Mouse (Mus musculus) megakaryocyte, embryonic 14.5 days (primary cell): ENCODE measurements around the gene Sgca. TPM values are rescaled to one million over a fixed set of nuclear protein-coding genes. Genes with fewer than 3 reads are reported as not detected.

Experiments
- H3K27me3 ChIP-seq: replicated peaks from 2 replicates; pipeline ENCODE3; 2012; ENCODE audit warnings: inconsistent platforms
- H3K36me3 ChIP-seq: replicated peaks from 2 replicates; pipeline ENCODE3; 2012; ENCODE audit warnings: low read length, inconsistent platforms, mixed read lengths
- H3K4me1 ChIP-seq: 2 replicates; pipeline ENCODE4 v1.6.1; 2012; ENCODE audit warnings: inconsistent platforms
- H3K4me3 ChIP-seq: replicated peaks from 2 replicates; pipeline ENCODE3; 2012; ENCODE audit warnings: moderate library complexity, mild to moderate bottlenecking, inconsistent platforms
- H3K9me3 ChIP-seq: 2 replicates; pipeline ENCODE4 v1.6.1; 2012; ENCODE audit warnings: inconsistent platforms
- FLI1 ChIP-seq: IDR thresholded peaks from 2 replicates; pipeline ENCODE4 v1.6.1; 2012; ENCODE audit warnings: low read length, inconsistent platforms, mixed read lengths
- GATA1 ChIP-seq: IDR thresholded peaks from 3 replicates; pipeline ENCODE4 v1.6.1; 2012; ENCODE audit warnings: mixed read lengths, low read length, inconsistent platforms, borderline replicate concordance
- polyA plus RNA-seq: library from polyadenylated mRNA; stranded (reverse); fragments of >175 nt; gene quantifications from 2 replicates; pipeline ENCODE4 v1.2.3, GENCODE M21; 2012; ENCODE audit warnings: low replicate concordance; ENCODE audit not compliant: insufficient read depth

Gene Sgca
- polyA plus RNA-seq, 1 experiment = 0.51 TPM

DNA sequence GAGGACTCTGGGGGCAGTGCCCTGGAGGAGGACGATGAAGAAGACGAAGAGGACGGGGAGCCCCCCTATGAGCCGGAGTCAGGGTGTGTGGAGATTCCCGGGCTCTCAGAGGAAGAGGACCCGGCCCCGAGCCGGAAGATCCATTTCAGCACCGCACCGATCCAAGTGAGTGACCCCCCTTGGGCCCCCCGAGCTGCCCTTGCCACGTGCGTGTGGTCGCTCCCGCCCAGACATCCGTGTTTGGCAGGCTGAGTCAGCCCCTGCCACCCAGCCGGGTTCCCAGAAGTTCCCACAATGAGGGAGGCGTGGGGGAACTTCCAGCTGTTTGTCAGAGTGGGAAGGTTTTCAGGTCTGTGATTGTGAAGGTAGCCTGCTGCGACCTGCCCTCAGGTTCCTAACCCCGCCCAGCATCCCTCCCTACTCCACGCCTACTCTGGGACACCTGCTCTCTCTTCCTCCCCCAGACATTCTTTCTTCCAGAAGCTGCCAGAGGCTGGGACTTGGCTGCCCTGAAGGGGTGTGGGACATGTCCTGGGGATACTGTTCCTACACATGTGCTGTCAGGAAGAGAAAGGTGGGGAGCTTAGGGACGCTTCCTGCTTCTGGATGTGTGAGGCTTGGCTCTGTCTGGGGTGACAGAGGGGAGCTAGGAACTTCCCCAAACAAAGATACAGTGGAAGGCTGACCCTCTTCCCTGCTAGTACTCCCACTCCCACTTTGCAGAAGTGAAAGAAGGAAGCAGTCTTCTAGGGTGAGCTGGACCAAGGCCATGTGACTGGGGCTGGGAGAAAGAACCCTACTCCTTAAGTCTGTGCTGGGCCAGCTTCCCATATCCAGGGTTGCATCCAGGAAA lies 16.9 kb upstream of the Sgca start:
- peaks cover 68% of the 10 kb centered on the region for H3K4me1 ChIP-seq
- peaks cover 58% of the 10 kb centered on the region for H3K36me3 ChIP-seq

DNA sequence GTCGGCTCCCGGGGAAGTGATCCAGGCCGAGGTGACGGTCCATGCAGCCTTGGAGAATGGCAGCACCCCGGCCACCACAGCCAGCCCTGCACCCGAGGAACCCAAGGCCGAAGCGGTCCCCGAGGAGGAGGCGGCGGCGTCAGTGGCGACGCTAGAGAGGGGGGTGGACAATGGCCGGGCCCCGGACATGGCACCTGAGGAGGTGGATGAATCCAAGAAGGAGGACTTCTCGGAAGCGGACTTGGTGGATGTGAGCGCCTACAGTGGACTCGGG lies 16.3 kb upstream of the Sgca start:
- Histone ChIP-seq H3K4me3 (peak overlapping the region; percentile 99), H3K4me1 (peaks cover 68% of the 10 kb centered on the region), H3K9me3 (no peaks in the 10 kb centered on the region), H3K27me3 (no peaks in the 10 kb centered on the region), H3K36me3 (peaks cover 52% of the 10 kb centered on the region)
- TF ChIP-seq GATA1 (no peak), FLI1 (no peak)

More for the DNA sequence above, 16.9 kb upstream of the Sgca start:
- TF ChIP-seq FLI1 = no peak
- TF ChIP-seq GATA1 = no peak
- peak overlapping the region; percentile 99 for H3K4me3 ChIP-seq
- H3K9me3 ChIP-seq = no peaks in the 10 kb centered on the region
- no peaks in the 10 kb centered on the region for H3K27me3 ChIP-seq

DNA sequence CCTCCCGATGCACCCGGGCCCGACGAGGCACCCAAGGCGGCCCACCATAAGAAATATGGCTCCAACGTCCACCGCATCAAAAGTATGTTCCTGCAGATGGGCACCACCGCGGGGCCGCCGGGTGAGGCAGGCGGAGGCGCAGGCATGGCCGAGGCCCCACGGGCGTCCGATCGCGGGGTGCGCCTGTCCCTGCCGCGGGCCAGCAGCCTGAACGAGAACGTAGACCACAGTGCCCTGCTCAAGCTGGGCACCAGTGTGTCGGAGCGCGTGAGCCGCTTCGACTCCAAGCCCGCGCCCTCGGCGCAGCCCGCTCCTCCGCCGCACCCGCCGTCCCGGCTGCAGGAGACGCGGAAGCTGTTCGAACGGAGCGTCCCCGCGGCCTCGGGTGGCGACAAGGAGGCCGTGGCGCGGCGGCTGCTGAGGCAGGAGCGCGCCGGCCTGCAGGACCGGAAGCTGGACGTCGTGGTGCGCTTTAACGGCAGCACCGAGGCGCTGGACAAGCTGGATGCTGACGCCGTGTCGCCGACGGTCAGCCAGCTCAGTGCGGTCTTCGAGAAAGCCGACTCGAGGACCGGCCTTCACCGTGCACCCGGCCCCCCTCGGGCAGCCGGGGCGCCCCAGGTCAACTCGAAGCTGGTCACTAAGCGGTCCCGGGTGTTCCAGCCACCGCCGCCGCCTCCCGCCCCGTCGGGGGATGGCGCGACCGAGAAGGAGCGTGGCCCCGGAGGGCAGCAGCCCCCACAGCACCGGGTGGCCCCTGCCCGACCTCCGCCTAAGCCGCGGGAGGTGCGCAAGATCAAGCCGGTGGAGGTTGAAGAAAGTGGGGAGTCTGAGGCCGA lies 15.7 kb upstream of the Sgca start:
- H3K4me1 ChIP-seq = peaks cover 68% of the 10 kb centered on the region
- peak overlapping the region; percentile 99 for H3K4me3 ChIP-seq
- H3K36me3 ChIP-seq = peaks cover 47% of the 10 kb centered on the region
- TF ChIP-seq GATA1 (no peak), FLI1 (no peak)
- no peaks in the 10 kb centered on the region for H3K27me3 ChIP-seq
- H3K9me3 ChIP-seq = no peaks in the 10 kb centered on the region

DNA sequence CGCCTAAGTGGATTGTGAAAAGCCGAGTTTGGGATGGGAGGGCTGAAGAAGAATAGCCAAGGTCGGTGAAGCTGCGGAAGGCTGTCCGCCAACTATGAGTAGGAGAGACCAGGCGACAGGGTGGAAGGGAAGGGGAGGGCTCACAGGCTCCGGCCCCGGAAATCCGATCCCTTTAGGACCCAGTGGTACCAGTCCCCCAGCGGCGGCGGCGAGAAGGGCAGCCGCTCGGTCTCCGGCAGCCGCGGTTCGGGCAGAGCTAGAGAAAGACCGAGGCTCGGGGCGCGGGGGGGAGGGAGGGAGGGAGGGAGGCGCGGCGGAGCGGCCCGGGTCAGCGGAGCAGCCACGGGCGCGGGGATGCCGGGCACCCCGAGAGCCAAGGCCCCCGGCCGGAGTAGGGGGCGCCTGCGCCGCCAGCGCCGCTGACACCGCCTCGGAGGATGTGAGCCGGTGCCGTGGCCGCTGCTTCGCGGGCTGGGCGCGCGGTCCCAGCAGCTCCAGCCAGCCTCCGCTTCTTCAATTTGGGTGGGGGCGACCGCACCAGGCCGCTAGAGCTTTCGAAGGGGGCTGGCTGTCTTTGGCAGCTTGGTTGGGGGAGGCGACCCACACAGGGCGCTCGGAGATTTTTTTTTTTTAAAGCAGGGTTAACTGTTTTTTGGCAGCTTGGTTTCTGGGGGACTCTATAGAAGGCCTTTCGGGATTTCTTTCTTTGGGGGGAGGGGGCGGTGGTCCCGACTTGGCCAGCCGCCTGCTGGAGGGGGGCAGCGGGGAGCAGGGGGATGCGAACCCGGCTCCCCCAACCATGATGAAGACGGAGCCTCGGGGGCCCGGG lies 14.8 kb upstream of the Sgca start, which contains the start of gene Ppp1r9b:
Gene Ppp1r9b, plus strand, starts transcription at position 287 of the 829 bp plus-strand sequence.
- no peaks in the 10 kb centered on the region for H3K27me3 ChIP-seq
- no peak for TF ChIP-seq FLI1
- TF ChIP-seq GATA1 = no peak
- peaks cover 67% of the 10 kb centered on the region for H3K4me1 ChIP-seq
- no peaks in the 10 kb centered on the region for H3K9me3 ChIP-seq
- peaks cover 38% of the 10 kb centered on the region for H3K36me3 ChIP-seq
- H3K4me3 ChIP-seq = peak within 1 kb of the TSS; percentile 99

DNA sequence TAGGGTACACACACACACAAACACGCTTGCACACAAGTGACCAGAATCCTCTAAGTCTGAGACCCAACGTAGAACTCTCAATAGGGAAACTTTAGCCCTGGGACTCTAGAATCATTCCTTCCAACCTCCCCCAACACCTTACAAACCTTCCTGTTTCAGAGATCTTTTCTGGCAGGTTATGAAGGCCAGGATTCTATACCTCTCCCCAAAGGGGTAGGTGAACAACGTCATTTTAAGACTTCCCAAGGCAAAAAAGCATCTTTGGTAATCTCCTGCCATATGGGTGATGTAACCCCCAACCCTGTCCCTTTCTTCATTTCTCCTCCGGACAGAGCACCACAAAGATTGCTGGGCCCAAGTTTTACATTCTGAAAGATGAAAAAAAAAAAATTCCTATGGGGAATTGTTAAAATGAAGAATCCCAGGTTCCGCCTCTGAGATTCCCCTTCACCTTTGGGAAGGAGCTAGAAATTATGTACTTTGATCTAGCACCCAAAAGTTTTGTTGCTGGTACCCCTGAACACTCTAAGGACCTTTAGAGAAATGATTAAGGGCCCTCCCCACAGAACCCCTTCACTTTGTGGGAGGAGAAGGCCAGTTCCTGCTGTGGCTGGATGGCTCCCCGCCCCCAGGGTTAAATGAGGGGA lies 14.1 kb upstream of the Sgca start:
- TF ChIP-seq FLI1 = no peak
- no peak for TF ChIP-seq GATA1
- peak overlapping the region; percentile 99 for H3K4me3 ChIP-seq
- H3K9me3 ChIP-seq = no peaks in the 10 kb centered on the region
- H3K27me3 ChIP-seq = no peaks in the 10 kb centered on the region
- H3K36me3 ChIP-seq = peaks cover 30% of the 10 kb centered on the region
- peaks cover 62% of the 10 kb centered on the region for H3K4me1 ChIP-seq

DNA sequence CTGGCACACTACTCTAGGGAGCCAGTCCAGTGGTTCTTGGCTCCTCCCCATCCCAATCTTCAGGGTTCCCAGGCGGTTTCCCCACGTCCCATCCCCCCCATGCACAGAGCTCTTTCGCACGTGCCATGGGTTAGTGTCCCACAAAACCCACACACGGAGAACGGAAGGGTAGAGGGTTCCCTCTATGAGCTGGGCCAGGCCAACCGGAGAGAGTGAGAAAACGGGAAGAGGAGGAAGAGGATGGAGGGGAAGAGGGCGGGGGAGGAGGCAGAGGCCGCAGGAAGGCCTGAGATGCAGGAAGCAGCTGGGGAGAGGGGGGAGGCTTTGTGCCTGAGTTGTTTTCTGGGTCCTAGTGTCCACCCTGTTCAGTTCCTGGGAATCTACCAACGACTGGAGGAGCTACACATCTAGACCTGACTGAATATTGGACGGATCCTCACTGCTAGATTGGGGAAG lies 13.5 kb upstream of the Sgca start:
- TF ChIP-seq FLI1 (peak; percentile 83), GATA1 (no peak)
- Histone ChIP-seq H3K4me1 (peaks cover 62% of the 10 kb centered on the region), H3K36me3 (peaks cover 24% of the 10 kb centered on the region), H3K4me3 (peak overlapping the region; percentile 99), H3K27me3 (no peaks in the 10 kb centered on the region), H3K9me3 (no peaks in the 10 kb centered on the region)

DNA sequence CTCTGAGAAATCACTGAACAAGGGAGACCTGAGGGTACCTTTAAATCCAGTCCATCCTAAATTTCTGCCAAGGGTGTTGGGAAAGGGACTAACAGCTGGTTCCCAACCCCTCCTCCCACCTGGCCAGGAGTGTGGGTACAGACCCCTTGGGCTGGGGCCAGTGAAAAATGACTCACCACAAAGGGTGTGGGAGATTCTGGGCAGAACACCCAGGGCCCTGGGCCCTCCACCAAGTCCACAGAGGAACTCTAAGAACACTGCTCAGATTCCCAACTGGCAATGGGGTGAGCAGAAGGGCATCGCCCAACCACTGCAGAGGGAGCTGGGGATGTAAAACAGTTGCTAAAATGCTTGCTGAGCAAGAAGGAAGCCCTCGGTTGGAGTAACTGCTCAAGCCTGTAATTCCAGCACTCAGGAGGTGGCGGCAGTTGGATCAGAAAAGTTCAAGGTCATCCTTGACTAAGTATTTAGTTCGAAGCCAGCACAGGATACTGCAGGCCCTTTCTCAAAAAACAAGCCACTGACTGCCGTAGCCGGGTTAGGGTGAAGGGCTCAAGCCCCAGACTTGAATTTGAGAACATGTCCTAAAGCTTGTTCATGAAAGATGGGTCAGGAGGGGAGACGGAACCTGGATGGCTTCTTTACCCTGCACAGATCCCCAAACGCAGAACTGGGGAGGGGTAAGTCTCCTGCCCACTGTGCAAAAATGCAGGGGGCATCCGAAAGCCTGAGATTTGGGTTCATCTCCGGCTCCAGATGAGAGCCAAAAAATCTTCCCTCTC lies 12.8 kb upstream of the Sgca start:
- H3K36me3 ChIP-seq = peaks cover 18% of the 10 kb centered on the region
- no peaks in the 10 kb centered on the region for H3K9me3 ChIP-seq
- H3K4me1 ChIP-seq = peaks cover 60% of the 10 kb centered on the region
- peak overlapping the region; percentile 99 for H3K4me3 ChIP-seq
- no peaks in the 10 kb centered on the region for H3K27me3 ChIP-seq
- TF ChIP-seq FLI1 (no peak), GATA1 (no peak)

DNA sequence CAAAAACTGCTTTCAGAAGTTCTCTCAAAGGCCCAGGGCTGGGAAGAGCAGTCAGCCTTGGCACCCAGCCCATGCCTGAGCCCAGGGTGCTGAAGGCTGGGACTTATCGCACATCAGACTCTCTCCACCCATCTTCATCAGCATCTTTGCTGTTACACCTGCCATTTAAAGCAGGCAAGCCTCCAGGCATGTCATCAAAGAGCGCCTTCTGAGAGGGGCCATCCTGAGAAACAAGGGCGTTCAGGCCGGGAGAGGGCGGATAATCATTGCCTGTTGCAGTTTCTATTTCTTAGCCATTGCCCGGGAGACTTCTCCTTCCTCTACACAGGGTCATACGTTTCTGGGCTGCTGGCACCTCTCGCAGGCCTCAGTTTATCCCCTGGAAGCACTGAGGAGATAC lies 11.7 kb upstream of the Sgca start:
- H3K27me3 ChIP-seq = no peaks in the 10 kb centered on the region
- TF ChIP-seq FLI1 = no peak
- TF ChIP-seq GATA1 = no peak
- no peak overlapping the region for H3K4me3 ChIP-seq
- H3K4me1 ChIP-seq = peaks cover 49% of the 10 kb centered on the region
- no peaks in the 10 kb centered on the region for H3K9me3 ChIP-seq
- H3K36me3 ChIP-seq = peaks cover 7% of the 10 kb centered on the region

DNA sequence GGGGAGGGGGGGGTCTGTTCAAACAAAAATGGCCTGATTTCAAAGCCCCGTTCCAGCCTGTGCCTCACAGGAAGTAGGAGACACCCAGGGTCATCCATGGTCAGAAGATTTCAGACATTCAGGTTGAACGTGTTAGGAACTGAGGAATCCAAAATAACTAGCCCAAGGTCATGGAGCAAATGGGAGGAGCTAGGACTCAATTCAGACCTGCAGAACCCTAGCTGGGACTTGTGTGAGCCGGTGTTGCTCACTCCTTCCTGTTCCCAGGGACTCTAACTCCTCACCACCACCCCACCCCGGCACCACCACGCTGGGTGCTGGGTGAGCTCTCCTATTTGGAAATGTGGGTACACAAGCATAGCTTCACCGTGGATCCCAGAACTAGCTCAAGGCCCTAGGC lies 11.2 kb upstream of the Sgca start:
- peaks cover 2% of the 10 kb centered on the region for H3K36me3 ChIP-seq
- H3K4me3 ChIP-seq = no peak overlapping the region
- no peaks in the 10 kb centered on the region for H3K9me3 ChIP-seq
- peaks cover 49% of the 10 kb centered on the region for H3K4me1 ChIP-seq
- no peak for TF ChIP-seq FLI1
- no peak for TF ChIP-seq GATA1
- H3K27me3 ChIP-seq = no peaks in the 10 kb centered on the region
